In genomic region chr10:126144609-126145202, GRCm38 (mm10) we compare ENCODE assay signal across 15 mouse cellular contexts.
DNase-seq lines count a peak whose midpoint lies in the region; ATAC-seq and TF ChIP-seq lines count a peak whose summit lies in the region.
"Had no signal": no experiment of that assay in that cellular context is flagged by ENCODE, and none has a peak within 500 bp of the region (broad histone marks: within the 10 kb centered on the region; RNA-seq: fewer than 3 reads in every experiment).

No protein-coding gene starts in this region.

- DNase-seq in heart, adult 11 months, result peak; percentile 81
- DNase-seq in heart, postnatal 14 days, result no peak
- DNase-seq in adipocyte (ENCODE audit: low spot score), result peak; percentile 37
- peak; percentile 27 for DNase-seq in mesoderm, embryonic 11.5 days (ENCODE audit: low read depth, low spot score)
- DNase-seq in T-cell, adult 2 months (ENCODE audit: low spot score), result no peak
- DNase-seq: cerebellum, adult 8-10 months; heart, adult 2 months; heart, postnatal 36 days; kidney, adult 11 months had no signal

- no peaks in the 10 kb centered on the region for H3K36me3 ChIP-seq in hindbrain, embryonic 12.5 days
- H3K36me3 ChIP-seq: liver, embryonic 12.5 days; midbrain, embryonic 13.5 days; neural tube, embryonic 12.5 days had no signal

- H3K9me3 ChIP-seq in hindbrain, embryonic 12.5 days (replicated peaks), result no peaks in the 10 kb centered on the region
- H3K9me3 ChIP-seq: midbrain, embryonic 13.5 days; neural tube, embryonic 12.5 days had no signal

- H3K4me1 ChIP-seq in embryonic fibroblast, embryonic 13.5 days (ENCODE audit: control insufficient read depth, insufficient read depth, low read length), result peaks cover 9% of the 10 kb centered on the region
- H3K4me1 ChIP-seq in hindbrain, embryonic 12.5 days, result no peaks in the 10 kb centered on the region
- H3K4me1 ChIP-seq: liver, embryonic 12.5 days; midbrain, embryonic 13.5 days; neural tube, embryonic 12.5 days had no signal

- peak; percentile 21; the same call in 1 of the 2 replicates for TF ChIP-seq POLR2A in embryonic fibroblast, embryonic 13.5 days (IDR thresholded peaks at IDR 0.05; ENCODE audit: low read depth, low read length)

- H3K9ac ChIP-seq in hindbrain, embryonic 12.5 days, result no peak overlapping the region
- H3K9ac ChIP-seq: liver, embryonic 12.5 days; midbrain, embryonic 13.5 days; neural tube, embryonic 12.5 days had no signal

- H3K4me3 ChIP-seq in embryonic fibroblast, embryonic 13.5 days (ENCODE audit: insufficient read depth, low read length), result no peak overlapping the region; the same call in 1 of the 2 replicates
- no peak overlapping the region for H3K4me3 ChIP-seq in hindbrain, embryonic 12.5 days
- H3K4me3 ChIP-seq: heart, adult 2 months; liver, embryonic 12.5 days; midbrain, embryonic 13.5 days; neural tube, embryonic 12.5 days had no signal

- no peak overlapping the region for H3K4me2 ChIP-seq in hindbrain, embryonic 12.5 days (replicated peaks)
- H3K4me2 ChIP-seq: liver, embryonic 12.5 days; midbrain, embryonic 13.5 days; neural tube, embryonic 12.5 days had no signal

- intact Hi-C loops in heart, postnatal 14 days (cut with DNase I), result no loop called here

- TF ChIP-seq CTCF in embryonic fibroblast, embryonic 13.5 days (IDR thresholded peaks at IDR 0.05; ENCODE audit: borderline replicate concordance, insufficient read depth, low read length), result no peak

- no peaks in the 10 kb centered on the region for H3K27me3 ChIP-seq in hindbrain, embryonic 12.5 days
- H3K27me3 ChIP-seq: liver, embryonic 12.5 days; midbrain, embryonic 13.5 days; neural tube, embryonic 12.5 days had no signal

- no peak for ATAC-seq in hindbrain, embryonic 12.5 days (ENCODE audit: low FRiP score)
- no peak for ATAC-seq in megakaryocyte-erythroid progenitor cell, adult 5-6 weeks (replicated peaks; ENCODE audit: low FRiP score, low TSS enrichment, poor library complexity, severe bottlenecking)
- ATAC-seq: liver, embryonic 12.5 days; midbrain, embryonic 13.5 days had no signal

- 77% methylated on average over 12 of the region's 12 CpGs for WGBS in hindbrain, embryonic 12.5 days

- peak overlapping the region; percentile 81 for H3K27ac ChIP-seq in embryonic fibroblast, embryonic 13.5 days (ENCODE audit: insufficient read depth, low read length)
- H3K27ac ChIP-seq in hindbrain, embryonic 12.5 days, result no peak overlapping the region
- H3K27ac ChIP-seq: heart, adult 2 months; liver, embryonic 12.5 days; midbrain, embryonic 13.5 days; neural tube, embryonic 12.5 days had no signal

Comparison
In these comparisons a context has a peak if more than half of its experiments do, and no peak if none do; other contexts are left out.
1. DNase-seq: peak in heart, adult 11 months (single experiment), adipocyte (single experiment) and mesoderm, embryonic 11.5 days (single experiment); none in heart, postnatal 14 days (0 of 2) and T-cell, adult 2 months (single experiment).